Mouse (Mus musculus): ENCODE data around the gene Hist4h4. TPM values are rescaled to one million over a fixed set of nuclear protein-coding genes. Genes with fewer than 3 reads are reported as not detected.

The Hist4h4 gene
- polyA plus RNA-seq (2012; rRNA removed), result 0.76 and 0.89 TPM in 2 replicates

GRCm38 (mm10) chr6:136803739-136804633, at the start of gene Hist4h4:
Hist4h4 (minus strand) TSS chr6:136804415.

GRCm38 (mm10) chr6:136835352-136835751, 31.1 kb upstream of the Hist4h4 start, which contains the start of gene Smco3:
Smco3 (minus strand) TSS chr6:136835452.

GRCm38 (mm10) chr6:136827881-136828561, 23.8 kb upstream of the Hist4h4 start, which contains the start of gene Wbp11:
Wbp11 (minus strand) TSS chr6:136828233.

GRCm38 (mm10) chr6:136827516-136827880, 23.3 kb upstream of the Hist4h4 start, which contains the start of gene BC049715:
BC049715 (plus strand) TSS chr6:136827626.

GRCm38 (mm10) chr6:136808014-136808417, 3.8 kb upstream of the Hist4h4 start, which contains the start of gene H2afj:
H2afj (plus strand) TSS chr6:136808244.

GRCm38 (mm10) chr6:136781377-136781986, 22.7 kb downstream of the Hist4h4 start, which contains the start of gene Gucy2c:
Gucy2c (minus strand) TSS chr6:136781765.

Other genes with a start within 250 kb of the Hist4h4 start
- gene Plbd1, start 142.5 kb downstream of the Hist4h4 start, polyA plus RNA-seq (2012; rRNA removed), result 22.4 and 25.5 TPM in 2 replicates
- 0.75 and 0.83 TPM in 2 replicates for gene Gucy2c, start 22.6 kb downstream of the Hist4h4 start, polyA plus RNA-seq (2012; rRNA removed)
- gene H2afj, start 3.8 kb upstream of the Hist4h4 start, polyA plus RNA-seq (2012; rRNA removed), result 92.2 and 105 TPM in 2 replicates
- 0.29 and 0.90 TPM in 2 replicates for gene BC049715, start 23.2 kb upstream of the Hist4h4 start, polyA plus RNA-seq (2012; rRNA removed)
- 19.3 and 23.3 TPM in 2 replicates for gene Wbp11, start 23.8 kb upstream of the Hist4h4 start, polyA plus RNA-seq (2012; rRNA removed)
- gene Smco3, start 31.0 kb upstream of the Hist4h4 start, polyA plus RNA-seq (2012; rRNA removed), result 0.04 and 0.12 TPM in 2 replicates
- gene Art4, start 53.3 kb upstream of the Hist4h4 start, polyA plus RNA-seq (2012; rRNA removed), result 10.2 and 11.2 TPM in 2 replicates
- gene Mgp, start 71.4 kb upstream of the Hist4h4 start, polyA plus RNA-seq (2012; rRNA removed), result 9.0 and 9.7 TPM in 2 replicates
- 0.44 and 0.49 TPM in 2 replicates for gene Erp27, start 117.8 kb upstream of the Hist4h4 start, polyA plus RNA-seq (2012; rRNA removed)
- gene Pde6h, start 119.4 kb upstream of the Hist4h4 start, polyA plus RNA-seq (2012; rRNA removed), result 0.10 TPM in 2 replicates
- gene Arhgdib, start 137.5 kb upstream of the Hist4h4 start, polyA plus RNA-seq (2012; rRNA removed), result 173 and 214 TPM in 2 replicates

Measured in liver, embryonic 18 days (tissue).